9 mouse cellular contexts compared by ENCODE assay signal in the genomic region with DNA sequence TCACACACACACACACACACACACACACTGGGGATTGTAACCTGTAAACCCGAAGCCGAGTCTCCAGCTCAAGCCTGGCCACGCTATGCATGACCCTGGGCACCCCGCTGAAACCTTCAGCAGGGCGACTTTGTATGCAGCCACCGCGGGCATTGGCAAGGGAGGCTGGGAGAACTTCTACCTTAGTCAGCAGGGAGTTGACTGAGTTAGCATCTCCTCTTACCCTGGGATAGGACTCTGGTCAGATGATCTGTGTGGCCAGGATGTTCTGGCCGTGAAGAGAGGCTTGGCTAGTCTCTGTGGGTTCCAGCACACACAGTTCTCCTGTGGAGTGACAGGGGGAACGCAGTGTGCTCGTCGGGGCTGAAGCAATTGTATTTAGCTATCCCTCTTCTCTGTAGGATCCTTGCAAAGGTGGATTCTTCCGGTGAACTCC. TPM values are rescaled to one million over a fixed set of nuclear protein-coding genes. Genes with fewer than 3 reads are reported as not detected.
DNase-seq lines count a peak whose midpoint lies in the region; ATAC-seq and TF ChIP-seq lines count a peak whose summit lies in the region.
"Had no signal": no experiment of that assay in that cellular context is flagged by ENCODE, and none has a peak within 500 bp of the region (broad histone marks: within the 10 kb centered on the region; RNA-seq: fewer than 3 reads in every experiment).

No protein-coding gene starts in this region.

- H3K4me2 ChIP-seq in hindbrain, embryonic 16.5 days (ENCODE audit: low read length) = peak overlapping the region; percentile 52

- DNase-seq in layer of hippocampus, postnatal 36 days = peak; percentile 21 to 47
- DNase-seq in layer of hippocampus, adult 9-11 months = no peak
- DNase-seq in cerebellum, postnatal 25 days = peak; percentile 25 to 29
- peak; percentile 26 for DNase-seq in gastrocnemius, postnatal 10 days
- peak; percentile 88 for DNase-seq in liver, adult 2 months (ENCODE audit: extremely low read depth, low read depth, low spot score)
- no peak for DNase-seq in frontal cortex, postnatal 25 days (ENCODE audit: low spot score in 2 of 2)

- no peaks in the 10 kb centered on the region for H3K36me3 ChIP-seq in hindbrain, embryonic 16.5 days (ENCODE audit: control insufficient read depth, insufficient read depth, low read length)
- no peaks in the 10 kb centered on the region for H3K36me3 ChIP-seq in liver, adult 2 months (ENCODE audit: control insufficient read depth, insufficient read depth, low read length)
- H3K36me3 ChIP-seq: G1E had no signal

- peak overlapping the region; percentile 50 for H3K9ac ChIP-seq in hindbrain, embryonic 16.5 days (ENCODE audit: low read depth, low read length)
- H3K9ac ChIP-seq in liver, adult 2 months (ENCODE audit: low read depth, low read length) = peak overlapping the region; percentile 65

- no peaks in the 10 kb centered on the region for H3K9me3 ChIP-seq in hindbrain, embryonic 16.5 days (ENCODE audit: control insufficient read depth, low read length)

- H3K27ac ChIP-seq in hindbrain, embryonic 16.5 days (ENCODE audit: low read depth, low read length) = no peak overlapping the region; the same call in 1 of the 2 replicates
- peak overlapping the region; percentile 86 for H3K27ac ChIP-seq in liver, adult 2 months (replicated peaks; ENCODE audit: insufficient read depth, low read depth, low read length)

- 2% methylated on average over 12 of the region's 12 CpGs for WGBS in hindbrain, embryonic 16.5 days
- WGBS in liver, adult 2 months = 20% methylated on average over 12 of the region's 12 CpGs

- peaks cover 2% of the 10 kb centered on the region; the same call in 1 of the 2 replicates for H3K27me3 ChIP-seq in hindbrain, embryonic 16.5 days (replicated peaks; ENCODE audit: control insufficient read depth, insufficient read depth, low read length)
- H3K27me3 ChIP-seq in liver, adult 2 months (ENCODE audit: control insufficient read depth, insufficient read depth, low read length) = no peaks in the 10 kb centered on the region

- no peak for TF ChIP-seq CTCF in liver, adult 2 months (IDR thresholded peaks at IDR 0.05; ENCODE audit: low read depth, low read length)

- peak overlapping the region; percentile 20 for H3K4me3 ChIP-seq in hindbrain, embryonic 16.5 days (ENCODE audit: low read length)
- H3K4me3 ChIP-seq in liver, adult 2 months (ENCODE audit: insufficient read depth, low read depth, low read length) = peak overlapping the region; percentile 50

- peak; percentile 44; the same call in 1 of the 2 replicates for ATAC-seq in hindbrain, embryonic 16.5 days
- 0 out of 2 replicates have a peak, but pooled peaks have one; percentile 25 for ATAC-seq in monocyte, adult 5-6 weeks (replicated peaks; ENCODE audit: insufficient number of reproducible peaks, low FRiP score, low TSS enrichment, poor library complexity, severe bottlenecking)

- no peak for TF ChIP-seq POLR2A in liver, adult 2 months (IDR thresholded peaks at IDR 0.05; ENCODE audit: extremely low read depth, insufficient read depth, low read length)

- peaks cover 5% of the 10 kb centered on the region; the same call in 1 of the 2 replicates for H3K79me2 ChIP-seq in liver, adult 2 months (ENCODE audit: control insufficient read depth, insufficient read depth, low read length)

- peaks cover 24% of the 10 kb centered on the region for H3K4me1 ChIP-seq in hindbrain, embryonic 16.5 days (ENCODE audit: control insufficient read depth, insufficient read depth, low read depth, low read length)
- peaks cover 11% of the 10 kb centered on the region for H3K4me1 ChIP-seq in liver, adult 2 months (ENCODE audit: control insufficient read depth, insufficient read depth, low read length)

RNA-seq across cellular contexts. Expression of a gene that starts 49.8 kb away (rescaled TPM):
- total RNA-seq in layer of hippocampus, postnatal 36 days (2021) = 10 to 100 TPM; 32.4 to 35.5 TPM
- total RNA-seq in gastrocnemius, postnatal 10 days (2021) = 10 to 100 TPM; 25.2 to 31.6 TPM
- 24.4 and 26.9 TPM in 2 replicates for polyA plus RNA-seq in hindbrain, embryonic 16.5 days (2015; fragmentation: Nextera tagmentation; extraction: Ambion mirVana)
- total RNA-seq in liver, adult 2 months (2014; rRNA removed) = 13.0 and 22.5 TPM in 2 replicates
- 2.0 and 2.8 TPM in 2 replicates for polyA plus RNA-seq in liver, adult 2 months (2012; rRNA removed)
- 8.5 to 15.1 TPM (median 11.4 TPM) in 3 replicates for total RNA-seq in monocyte, adult 5-6 weeks (2017)
- polyA plus RNA-seq: G1E had no signal

Comparison
In these comparisons a context has a peak if more than half of its experiments do, and no peak if none do; other contexts are left out.
1. DNase-seq: peak in layer of hippocampus, postnatal 36 days (2 of 2), cerebellum, postnatal 25 days (2 of 2), gastrocnemius, postnatal 10 days (single experiment) and liver, adult 2 months (single experiment); none in layer of hippocampus, adult 9-11 months (single experiment) and frontal cortex, postnatal 25 days (0 of 2).